Mouse (Mus musculus): ENCODE measurements at regions not wholly inside any gene's neighbourhood (a gene's known extent, or its start where the extent isn't known, plus 50 kb on each side); places are given as distances from the start of the nearest gene placed in this dataset.

GRCm38 (mm10) chr13:44339061-44339741 is 390.1 kb upstream of the Jarid2 start:
- no peak for DNase-seq (ENCODE audit: low read depth, low spot score)

DNA sequence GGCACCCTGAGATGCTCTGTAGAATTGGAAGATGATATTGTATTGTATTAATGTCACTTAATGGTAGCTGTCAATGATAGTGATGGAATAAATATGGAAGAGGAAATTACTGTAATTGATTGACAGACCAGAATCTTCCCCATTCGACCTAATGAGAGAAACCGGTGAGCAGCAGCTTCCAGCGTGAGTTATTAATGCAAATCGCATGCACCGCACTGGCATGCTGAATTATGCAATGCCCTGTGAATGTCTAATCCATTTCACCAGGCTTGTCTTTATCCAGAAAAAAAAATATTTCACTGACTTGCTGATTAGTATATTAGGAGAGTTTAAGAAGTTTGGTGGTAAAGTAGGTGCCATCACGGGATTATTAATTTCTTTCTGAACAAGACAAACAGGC is 384.2 kb upstream of the Jarid2 start:
- DNase-seq (ENCODE audit: low read depth, low spot score), result no peak

- DNase-seq (ENCODE audit: low read depth, low spot score), result no peak
Observed at GRCm38 (mm10) chr13:44346636-44347035, 382.6 kb upstream of the Jarid2 start.

- no peak for DNase-seq (ENCODE audit: low read depth, low spot score)
Observed at GRCm38 (mm10) chr13:44347662-44348061, 381.6 kb upstream of the Jarid2 start.

- no peak for DNase-seq (ENCODE audit: low read depth, low spot score)
Observed at GRCm38 (mm10) chr13:44353899-44354298, 375.4 kb upstream of the Jarid2 start.

DNA sequence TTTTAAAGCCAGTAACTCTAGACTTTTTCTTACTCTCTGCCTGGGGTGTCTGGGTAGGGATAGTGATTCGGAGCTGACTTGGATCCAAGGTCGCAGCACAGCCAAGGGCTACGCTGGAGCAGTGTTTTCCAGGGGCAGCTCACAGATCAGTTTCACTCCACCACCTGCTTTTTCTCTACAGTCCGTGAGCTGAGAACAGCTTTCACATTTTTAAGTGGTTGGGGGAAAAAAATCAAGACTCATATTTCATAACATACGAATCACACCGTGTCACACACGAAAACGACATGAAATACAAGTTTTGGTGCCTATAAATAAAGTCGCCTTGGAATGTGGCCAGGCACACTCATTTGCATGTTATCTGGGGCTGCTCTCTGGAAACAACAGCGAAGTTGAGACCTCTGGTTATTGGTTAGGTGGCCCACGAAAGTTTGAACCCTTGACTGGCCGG is 373.5 kb upstream of the Jarid2 start:
- DNase-seq (ENCODE audit: low read depth, low spot score), result no peak

GRCm38 (mm10) chr13:44356981-44357380 is 372.3 kb upstream of the Jarid2 start:
- DNase-seq (ENCODE audit: low read depth, low spot score), result no peak

- DNase-seq (ENCODE audit: low read depth, low spot score), result no peak
Observed at GRCm38 (mm10) chr13:44359344-44359743, 369.9 kb upstream of the Jarid2 start.

DNA sequence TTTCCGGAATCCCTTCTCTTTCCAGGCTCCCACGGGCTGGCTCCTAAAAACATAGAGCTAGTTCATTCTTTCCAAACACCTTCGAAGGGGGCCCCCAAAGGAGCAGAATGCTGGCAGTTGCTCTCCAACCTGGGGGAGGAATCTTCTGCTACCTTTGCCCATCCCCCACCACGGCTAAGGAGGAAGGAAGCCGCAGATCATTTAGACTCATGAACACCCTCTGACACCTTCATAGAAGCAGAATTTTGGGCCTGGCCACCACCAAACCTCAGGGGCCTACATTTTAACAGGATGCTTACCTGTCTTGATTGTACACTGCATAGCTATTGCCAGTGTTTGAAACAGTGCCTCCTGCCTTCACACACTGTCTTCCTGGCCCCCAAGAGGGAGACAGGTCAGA is 369.3 kb upstream of the Jarid2 start:
- no peak for DNase-seq (ENCODE audit: low read depth, low spot score)

DNA sequence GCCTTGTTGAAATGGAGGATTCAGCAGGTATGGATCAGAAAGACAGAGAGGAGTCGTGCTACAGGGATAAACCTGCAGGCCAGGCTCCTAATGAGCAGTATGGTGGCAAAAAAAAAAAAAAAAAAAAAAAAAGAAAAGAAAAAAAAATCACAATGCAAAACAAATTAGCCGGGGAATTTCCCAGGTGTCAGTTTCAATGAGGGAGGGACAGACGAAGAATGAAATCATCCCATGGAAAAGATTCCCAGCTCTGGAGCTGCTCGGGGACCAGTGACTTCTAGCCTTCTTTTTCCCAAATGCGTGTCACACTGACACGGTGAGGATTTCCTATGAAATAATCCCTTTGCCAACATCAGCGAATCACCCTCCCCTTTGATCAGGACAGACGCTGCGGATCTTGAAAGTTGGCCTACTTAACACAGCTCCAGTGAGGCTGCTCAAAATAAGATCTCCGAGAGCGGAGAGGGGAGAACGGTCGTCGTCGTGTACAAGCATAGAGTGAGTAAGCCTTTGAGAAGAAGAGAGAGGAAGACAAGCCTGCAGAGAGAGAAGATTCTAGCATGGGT is 368.5 kb upstream of the Jarid2 start:
- DNase-seq (ENCODE audit: low read depth, low spot score), result no peak

- no peak for DNase-seq (ENCODE audit: low read depth, low spot score)
Observed at GRCm38 (mm10) chr13:44362293-44363005, 366.8 kb upstream of the Jarid2 start.

- no peak for DNase-seq (ENCODE audit: low read depth, low spot score)
Observed at GRCm38 (mm10) chr13:44363016-44363415, 366.3 kb upstream of the Jarid2 start.

- DNase-seq (ENCODE audit: low read depth, low spot score), result no peak
Observed at GRCm38 (mm10) chr13:44369301-44369700, 360.0 kb upstream of the Jarid2 start.

DNA sequence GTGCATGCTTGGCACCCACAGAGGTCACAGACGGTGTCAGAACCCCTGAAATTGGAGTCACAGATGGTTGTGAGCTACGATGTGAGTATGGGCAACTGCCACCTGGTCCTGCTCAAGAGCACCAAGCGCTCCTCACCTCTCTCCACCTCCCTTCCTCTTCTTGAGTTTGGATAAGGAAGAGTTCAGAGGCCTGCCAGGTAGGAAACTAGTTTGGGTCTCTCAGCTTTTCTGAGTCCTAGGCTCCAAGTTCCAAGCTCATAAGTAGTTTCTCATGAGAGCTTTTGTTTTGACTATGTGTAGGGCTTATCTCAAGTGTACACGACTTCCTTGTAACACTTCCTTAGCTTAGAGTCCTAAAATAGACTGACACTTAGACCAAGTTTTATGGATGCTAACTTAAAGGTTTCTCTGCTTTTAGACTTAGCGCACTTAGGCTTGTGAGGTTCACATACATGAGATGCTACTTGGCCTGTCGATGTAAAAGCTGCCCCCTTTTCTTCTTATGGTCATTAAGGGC is 356.9 kb upstream of the Jarid2 start:
- no peak for DNase-seq (ENCODE audit: low read depth, low spot score)

DNA sequence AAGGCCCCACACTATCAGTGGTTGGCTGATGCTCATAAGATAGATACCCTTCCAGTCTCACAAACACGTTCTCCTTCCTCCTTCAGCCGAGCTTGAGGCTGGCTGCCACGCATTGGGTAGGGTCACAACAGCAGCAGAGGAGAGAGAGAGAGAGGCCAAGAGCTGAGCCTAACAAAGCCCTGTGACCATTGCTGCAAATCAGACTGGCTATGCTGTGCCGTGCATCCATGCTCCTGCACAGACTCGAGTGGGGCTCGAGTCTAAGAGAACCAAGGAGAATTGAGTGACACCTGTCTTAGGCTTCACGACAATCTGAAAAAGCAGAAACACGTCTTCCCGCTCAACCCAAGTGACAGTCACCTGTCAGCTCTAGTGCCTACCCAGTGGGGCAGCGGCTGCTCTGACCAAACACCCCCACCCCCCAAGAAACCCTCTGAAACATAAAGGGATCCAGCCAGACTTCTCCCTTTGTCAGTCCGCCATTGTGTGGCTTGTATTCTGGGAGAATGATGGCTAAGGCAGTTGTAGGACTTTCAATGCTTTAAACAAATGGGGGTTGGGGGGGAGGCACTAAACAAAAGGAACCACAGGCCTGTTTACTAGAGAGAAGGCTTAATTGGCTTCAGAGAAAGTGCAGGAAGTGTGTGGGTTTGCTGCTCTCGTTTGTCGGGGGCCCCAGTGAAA is 353.7 kb upstream of the Jarid2 start:
- DNase-seq (ENCODE audit: low read depth, low spot score), result no peak

- no peak for DNase-seq (ENCODE audit: low read depth, low spot score)
Observed at GRCm38 (mm10) chr13:44376160-44376488, 353.1 kb upstream of the Jarid2 start.

GRCm38 (mm10) chr13:44381721-44382450 is 347.4 kb upstream of the Jarid2 start:
- DNase-seq (ENCODE audit: low read depth, low spot score), result no peak

- DNase-seq (ENCODE audit: low read depth, low spot score), result no peak
Observed at GRCm38 (mm10) chr13:44383322-44383721, 346.0 kb upstream of the Jarid2 start.

DNA sequence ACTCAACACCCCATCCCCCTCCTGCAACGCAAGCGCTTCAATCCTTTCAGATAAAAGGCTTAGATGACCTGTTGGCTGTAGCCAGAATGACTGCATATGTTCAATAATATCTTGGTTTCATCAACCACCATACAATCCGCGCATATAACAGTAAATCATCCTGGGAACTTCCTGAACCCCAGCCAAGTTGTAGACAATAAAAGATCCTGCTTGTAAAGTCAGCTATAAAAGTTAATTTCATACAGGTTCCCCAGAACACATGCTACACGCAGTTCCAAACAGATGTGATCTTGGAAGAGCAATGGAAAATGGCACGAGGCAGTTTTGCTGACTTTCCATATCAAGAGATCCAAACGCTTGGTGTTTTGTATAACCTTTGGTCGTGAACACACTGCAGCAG is 342.5 kb upstream of the Jarid2 start:
- no peak for DNase-seq (ENCODE audit: low read depth, low spot score)

GRCm38 (mm10) chr13:44389696-44390095 is 339.6 kb upstream of the Jarid2 start:
- no peak for DNase-seq (ENCODE audit: low read depth, low spot score)

- no peak for DNase-seq (ENCODE audit: low read depth, low spot score)
Observed at GRCm38 (mm10) chr13:44390666-44391390, 338.4 kb upstream of the Jarid2 start.
